Mouse (Mus musculus): Measurements from ENCODE around the gene Mettl23. TPM values are rescaled to one million over a fixed set of nuclear protein-coding genes. Genes with fewer than 3 reads are reported as not detected.
A peak's percentile ranks its signal among the peaks of the same experiment; 100 is the strongest.
"Not testable (repeated sequence)": the region's sequence is repeated elsewhere in the genome, so short reads cannot be mapped to it uniquely, and the experiment has no call there.

Gene Mettl23
- polyA plus RNA-seq, 1 experiment from 2014 or later, result 79.2 TPM

- WGBS, result 22% methylated on average over 13 of the region's 13 CpGs
- Histone ChIP-seq H3K9me3 (ENCODE audit: control insufficient read depth, low read length) (no peaks in the 10 kb centered on the region), H3K4me2 (ENCODE audit: low read length) (peak overlapping the region; percentile 47), H3K4me1 (ENCODE audit: control insufficient read depth in 2 of 2, insufficient read depth in 2 of 2, low read length in 2 of 2) (peaks cover 34 to 53% of the 10 kb centered on the region in 2 experiments), H3K27me3 (ENCODE audit: control insufficient read depth, insufficient read depth, low read length) (no peaks in the 10 kb centered on the region), H3K4me3 (ENCODE audit: control insufficient read depth in 1 of 2, insufficient read depth in 1 of 2, low read depth in 1 of 2, low read length in 2 of 2) (peak overlapping the region; percentile 10 to 11; a peak in 3 of 4 replicates), H3K36me3 (ENCODE audit: control insufficient read depth, insufficient read depth, low read length) (peaks cover 3% of the 10 kb centered on the region; the same call in 1 of the 2 replicates), H3K9ac (ENCODE audit: low read length) (peak overlapping the region; percentile 52), H3K27ac (replicated peaks in 1 of 2; ENCODE audit: control insufficient read depth in 1 of 2, insufficient read depth in 1 of 2, low read depth in 2 of 2, low read length in 2 of 2) (peak overlapping the region; percentile 89 to 91)
- ATAC-seq (ENCODE audit: insufficient number of reproducible peaks, insufficient read depth, low FRiP score, low read depth), result peak; percentile 57
Observed at GRCm38 (mm10) chr11:116821057-116821940, 21.8 kb upstream of the Mettl23 start.

DNA sequence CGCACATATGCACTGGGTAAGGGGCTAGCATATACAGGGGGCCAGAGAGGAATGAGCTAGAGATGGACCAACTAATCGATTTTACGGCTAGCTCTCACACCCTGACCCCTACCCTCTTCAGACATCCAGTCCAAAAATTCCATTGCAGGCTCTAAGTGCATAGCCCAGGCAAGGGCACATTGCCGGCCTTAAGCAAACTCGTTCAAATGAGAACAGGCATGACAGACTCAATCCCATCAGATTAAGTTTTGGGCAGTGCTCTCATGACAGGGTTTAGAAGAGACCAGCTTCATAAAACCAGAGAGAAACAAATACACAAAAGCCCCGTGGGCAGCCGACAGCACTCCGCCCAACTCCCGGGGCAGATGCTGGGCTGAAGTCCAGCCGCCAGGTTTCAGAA lies 20.9 kb upstream of the Mettl23 start:
- H3K27me3 ChIP-seq (ENCODE audit: control insufficient read depth, insufficient read depth, low read length), result no peaks in the 10 kb centered on the region
- peak overlapping the region; percentile 52; the same call in 1 of the 2 replicates for H3K9ac ChIP-seq (ENCODE audit: low read length)
- H3K4me2 ChIP-seq (ENCODE audit: low read length), result peak overlapping the region; percentile 47
- no peak for ATAC-seq (ENCODE audit: insufficient number of reproducible peaks, insufficient read depth, low FRiP score, low read depth)
- H3K4me3 ChIP-seq (ENCODE audit: control insufficient read depth in 1 of 2, insufficient read depth in 1 of 2, low read depth in 1 of 2, low read length in 2 of 2), result 0 out of 4 replicates have a peak overlapping the region, but pooled peaks of 1 of the 2 experiments have one; percentile 4
- H3K27ac ChIP-seq (replicated peaks in 1 of 2; ENCODE audit: control insufficient read depth in 1 of 2, insufficient read depth in 1 of 2, low read depth in 2 of 2, low read length in 2 of 2), result peak overlapping the region; percentile 89 to 91
- no peaks in the 10 kb centered on the region for H3K9me3 ChIP-seq (ENCODE audit: control insufficient read depth, low read length)
- H3K4me1 ChIP-seq (ENCODE audit: control insufficient read depth in 2 of 2, insufficient read depth in 2 of 2, low read length in 2 of 2), result peaks cover 38 to 59% of the 10 kb centered on the region in 2 experiments
- peaks cover 3% of the 10 kb centered on the region; the same call in 1 of the 2 replicates for H3K36me3 ChIP-seq (ENCODE audit: control insufficient read depth, insufficient read depth, low read length)
- 62% methylated on average over 10 of the region's 10 CpGs for WGBS

DNA sequence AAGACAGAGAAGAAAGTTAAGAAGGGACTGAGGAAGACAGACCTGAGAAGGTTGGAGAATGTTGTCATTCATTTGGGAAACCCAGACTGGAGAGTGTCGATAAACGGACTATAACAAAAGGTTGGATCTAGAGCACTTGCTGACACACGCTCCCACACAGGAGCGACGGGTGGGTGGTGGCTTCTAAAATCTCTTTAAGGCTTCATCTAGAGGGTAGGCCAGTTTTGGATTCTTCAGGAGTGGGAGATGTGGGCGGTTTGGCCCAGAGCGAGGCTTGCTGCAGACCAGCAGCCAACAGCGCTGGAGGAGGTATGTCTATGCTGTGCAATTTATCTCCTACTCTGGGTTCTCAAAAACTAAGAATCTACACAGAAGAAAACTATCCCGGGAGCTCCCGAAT lies 20.5 kb upstream of the Mettl23 start:
- peaks cover 39 to 59% of the 10 kb centered on the region in 2 experiments for H3K4me1 ChIP-seq (ENCODE audit: control insufficient read depth in 2 of 2, insufficient read depth in 2 of 2, low read length in 2 of 2)
- H3K9me3 ChIP-seq (ENCODE audit: control insufficient read depth, low read length), result no peaks in the 10 kb centered on the region
- H3K27ac ChIP-seq (replicated peaks in 1 of 2; ENCODE audit: control insufficient read depth in 1 of 2, insufficient read depth in 1 of 2, low read depth in 2 of 2, low read length in 2 of 2), result peak overlapping the region; percentile 89 to 91; a peak in 2 of 4 replicates
- peak overlapping the region; percentile 47 for H3K4me2 ChIP-seq (ENCODE audit: low read length)
- no peak for ATAC-seq (ENCODE audit: insufficient number of reproducible peaks, insufficient read depth, low FRiP score, low read depth)
- no peak overlapping the region for H3K4me3 ChIP-seq (ENCODE audit: control insufficient read depth in 1 of 2, insufficient read depth in 1 of 2, low read depth in 1 of 2, low read length in 2 of 2)
- peak overlapping the region; percentile 52; the same call in 1 of the 2 replicates for H3K9ac ChIP-seq (ENCODE audit: low read length)
- no peaks in the 10 kb centered on the region for H3K27me3 ChIP-seq (ENCODE audit: control insufficient read depth, insufficient read depth, low read length)
- peaks cover 3% of the 10 kb centered on the region; the same call in 1 of the 2 replicates for H3K36me3 ChIP-seq (ENCODE audit: control insufficient read depth, insufficient read depth, low read length)
- WGBS, result 87% methylated on average over 10 of the region's 10 CpGs

DNA sequence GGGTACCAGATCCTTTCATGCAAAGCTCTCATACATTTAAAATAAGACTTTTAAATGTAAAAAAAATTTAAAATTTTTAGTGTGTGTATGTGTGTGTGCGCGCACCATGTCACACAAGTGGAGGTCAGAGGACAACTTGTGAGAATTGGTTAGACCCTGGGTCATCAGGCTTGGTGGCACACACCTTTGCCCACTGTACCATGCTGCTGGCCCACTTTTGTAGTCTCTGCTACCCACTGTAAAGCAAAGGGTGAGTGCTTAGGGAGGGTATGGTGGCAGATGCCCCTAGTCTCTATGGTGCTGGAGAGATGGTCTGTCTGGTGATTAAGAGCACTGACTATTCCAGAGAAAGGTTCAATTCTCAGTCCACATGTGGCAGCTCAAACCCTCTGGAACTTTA lies 19.8 kb upstream of the Mettl23 start:
- WGBS, result 100% methylated on average over 2 of the region's 2 CpGs
- no peak overlapping the region for H3K27ac ChIP-seq (replicated peaks in 1 of 2; ENCODE audit: control insufficient read depth in 1 of 2, insufficient read depth in 1 of 2, low read depth in 2 of 2, low read length in 2 of 2)
- no peaks in the 10 kb centered on the region for H3K27me3 ChIP-seq (ENCODE audit: control insufficient read depth, insufficient read depth, low read length)
- no peak for ATAC-seq (ENCODE audit: insufficient number of reproducible peaks, insufficient read depth, low FRiP score, low read depth)
- no peak overlapping the region for H3K9ac ChIP-seq (ENCODE audit: low read length)
- no peak overlapping the region for H3K4me3 ChIP-seq (ENCODE audit: control insufficient read depth in 1 of 2, insufficient read depth in 1 of 2, low read depth in 1 of 2, low read length in 2 of 2)
- peaks cover 3% of the 10 kb centered on the region; the same call in 1 of the 2 replicates for H3K36me3 ChIP-seq (ENCODE audit: control insufficient read depth, insufficient read depth, low read length)
- peaks cover 39 to 62% of the 10 kb centered on the region in 2 experiments for H3K4me1 ChIP-seq (ENCODE audit: control insufficient read depth in 2 of 2, insufficient read depth in 2 of 2, low read length in 2 of 2)
- no peak overlapping the region for H3K4me2 ChIP-seq (ENCODE audit: low read length)
- no peaks in the 10 kb centered on the region for H3K9me3 ChIP-seq (ENCODE audit: control insufficient read depth, low read length)

DNA sequence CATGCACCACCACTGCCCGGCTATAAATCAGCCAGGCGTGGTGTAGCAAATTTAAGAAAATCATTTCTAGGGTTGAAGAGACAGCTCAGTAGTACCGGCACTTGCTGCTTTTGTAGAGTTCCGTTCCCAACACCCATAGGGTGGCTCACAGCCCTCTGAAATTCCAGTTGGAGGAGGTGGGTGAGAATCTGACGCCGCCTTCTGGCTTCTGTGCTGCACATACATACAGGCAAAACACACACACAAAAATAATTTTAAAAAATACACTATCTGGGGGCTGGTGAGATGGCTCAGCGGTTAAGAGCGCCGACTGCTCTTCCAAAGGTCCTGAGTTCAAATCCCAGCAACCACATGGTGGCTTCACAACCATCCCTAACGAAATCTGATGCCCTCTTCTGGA lies 19.2 kb upstream of the Mettl23 start:
- not testable (repeated sequence) for H3K27me3 ChIP-seq (ENCODE audit: control insufficient read depth, insufficient read depth, low read length); H3K9ac ChIP-seq (ENCODE audit: low read length); H3K4me3 ChIP-seq (ENCODE audit: control insufficient read depth in 1 of 2, insufficient read depth in 1 of 2, low read depth in 1 of 2, low read length in 2 of 2); H3K9me3 ChIP-seq (ENCODE audit: control insufficient read depth, low read length); H3K36me3 ChIP-seq (ENCODE audit: control insufficient read depth, insufficient read depth, low read length); ATAC-seq (ENCODE audit: insufficient number of reproducible peaks, insufficient read depth, low FRiP score, low read depth); H3K4me2 ChIP-seq (ENCODE audit: low read length); H3K27ac ChIP-seq (replicated peaks in 1 of 2; ENCODE audit: control insufficient read depth in 1 of 2, insufficient read depth in 1 of 2, low read depth in 2 of 2, low read length in 2 of 2)
- 92% methylated on average over 10 of the region's 10 CpGs for WGBS
- H3K4me1 ChIP-seq (ENCODE audit: control insufficient read depth in 2 of 2, insufficient read depth in 2 of 2, low read length in 2 of 2), result peaks cover 41 to 64% of the 10 kb centered on the region in 2 experiments

- Histone ChIP-seq H3K9ac (ENCODE audit: low read length) (no peak overlapping the region), H3K4me2 (ENCODE audit: low read length) (peak overlapping the region; percentile 24)
- ATAC-seq (ENCODE audit: insufficient number of reproducible peaks, insufficient read depth, low FRiP score, low read depth), result no peak
Observed at GRCm38 (mm10) chr11:116825230-116825629, 17.8 kb upstream of the Mettl23 start.

DNA sequence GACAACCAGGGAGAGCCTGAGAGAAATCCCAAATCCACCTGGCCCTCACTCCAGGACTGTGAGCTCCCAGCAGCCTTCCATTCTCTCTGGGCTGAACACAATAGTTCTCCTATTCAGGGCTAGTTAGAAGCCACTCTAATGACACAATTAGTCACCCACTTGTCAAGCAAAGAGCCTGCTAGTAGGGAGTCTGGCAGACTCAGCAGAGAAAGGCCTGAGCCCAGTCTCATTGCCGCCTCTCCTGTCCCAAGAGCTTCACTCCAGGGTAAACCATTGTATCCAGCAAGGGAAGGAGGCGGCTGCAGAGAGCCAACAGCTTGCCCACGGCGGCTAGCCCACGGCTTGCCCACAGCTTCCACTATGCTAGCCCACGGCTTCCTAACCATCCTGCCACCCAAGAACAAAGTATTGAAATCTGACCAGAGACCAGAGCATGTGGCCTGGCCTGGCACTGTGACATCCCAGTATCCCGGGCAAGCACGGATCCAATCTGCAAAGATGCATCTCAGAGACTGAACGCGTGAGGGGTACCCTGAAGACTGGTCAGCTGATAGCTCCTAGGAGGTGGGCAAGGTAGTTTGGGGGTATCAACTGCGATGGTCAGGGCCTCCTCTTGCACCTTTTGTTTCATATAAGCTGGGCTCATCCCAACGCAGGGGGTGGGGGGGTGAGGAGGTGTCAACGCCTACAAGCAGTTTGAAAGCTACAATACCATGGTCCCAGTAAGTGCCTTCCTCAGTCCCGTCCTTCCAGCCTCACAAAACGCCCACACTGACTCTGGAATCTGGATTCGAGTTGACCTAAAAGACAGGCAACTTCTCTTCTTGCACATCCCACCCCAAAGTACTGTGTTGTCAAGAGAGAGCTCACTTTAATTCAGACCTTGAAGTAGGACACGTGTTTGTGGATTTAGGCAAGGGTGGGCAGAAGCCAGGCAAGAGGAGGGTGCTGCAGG lies 16.3 kb upstream of the Mettl23 start:
- peak overlapping the region; percentile 77 for H3K4me2 ChIP-seq (ENCODE audit: low read length)
- H3K36me3 ChIP-seq (ENCODE audit: control insufficient read depth, insufficient read depth, low read length), result peaks cover 9% of the 10 kb centered on the region; the same call in 1 of the 2 replicates
- peak overlapping the region; percentile 60 to 67 for H3K4me3 ChIP-seq (ENCODE audit: control insufficient read depth in 1 of 2, insufficient read depth in 1 of 2, low read depth in 1 of 2, low read length in 2 of 2)
- 0 out of 2 replicates have a peak, but pooled peaks have one; percentile 0 for ATAC-seq (ENCODE audit: insufficient number of reproducible peaks, insufficient read depth, low FRiP score, low read depth)
- peaks cover 23 to 40% of the 10 kb centered on the region in 2 experiments for H3K4me1 ChIP-seq (ENCODE audit: control insufficient read depth in 2 of 2, insufficient read depth in 2 of 2, low read length in 2 of 2)
- no peaks in the 10 kb centered on the region for H3K9me3 ChIP-seq (ENCODE audit: control insufficient read depth, low read length)
- 37% methylated on average over 17 of the region's 17 CpGs for WGBS
- peak overlapping the region; percentile 90 for H3K9ac ChIP-seq (ENCODE audit: low read length)
- H3K27ac ChIP-seq (replicated peaks in 1 of 2; ENCODE audit: control insufficient read depth in 1 of 2, insufficient read depth in 1 of 2, low read depth in 2 of 2, low read length in 2 of 2), result peak overlapping the region in 1 of 2 experiments; percentile 73; a peak in 2 of 4 replicates
- no peaks in the 10 kb centered on the region for H3K27me3 ChIP-seq (ENCODE audit: control insufficient read depth, insufficient read depth, low read length)

More at GRCm38 (mm10) chr11:116825230-116825629, 17.8 kb upstream of the Mettl23 start:
- no peaks in the 10 kb centered on the region for H3K27me3 ChIP-seq (ENCODE audit: control insufficient read depth, insufficient read depth, low read length)
- H3K9me3 ChIP-seq (ENCODE audit: control insufficient read depth, low read length), result no peaks in the 10 kb centered on the region
- H3K36me3 ChIP-seq (ENCODE audit: control insufficient read depth, insufficient read depth, low read length), result peaks cover 3% of the 10 kb centered on the region; the same call in 1 of the 2 replicates
- H3K27ac ChIP-seq (replicated peaks in 1 of 2; ENCODE audit: control insufficient read depth in 1 of 2, insufficient read depth in 1 of 2, low read depth in 2 of 2, low read length in 2 of 2), result peak overlapping the region in 1 of 2 experiments; percentile 19; a peak in 1 of 4 replicates
- peaks cover 37 to 55% of the 10 kb centered on the region in 2 experiments for H3K4me1 ChIP-seq (ENCODE audit: control insufficient read depth in 2 of 2, insufficient read depth in 2 of 2, low read length in 2 of 2)
- H3K4me3 ChIP-seq (ENCODE audit: control insufficient read depth in 1 of 2, insufficient read depth in 1 of 2, low read depth in 1 of 2, low read length in 2 of 2), result no peak overlapping the region
- WGBS, result 64% methylated on average over 5 of the region's 5 CpGs

All from heart, embryonic 14.5 days (tissue).